Mouse (Mus musculus) neural tube, embryonic 10.5 days (tissue): ENCODE data around the gene Mff.

ENCODE experiments used
- DNase-seq: peaks from one replicate; pipeline ENCODE4 v3.0.0-alpha.2; 2017; ENCODE audit warnings: low spot score; ENCODE audit errors: extremely low spot score

Gene Mff

GRCm38 (mm10) chr1:82724339-82725025 lies at the start of gene Mff:
Gene Mff (plus strand): TSS chr1:82724890.
- DNase-seq, result peak; percentile 95

- DNase-seq, result no peak
Observed at GRCm38 (mm10) chr1:82686328-82686727, 38.4 kb upstream of the Mff start.

GRCm38 (mm10) chr1:82686866-82687265 lies 37.8 kb upstream of the Mff start:
- DNase-seq, result no peak

GRCm38 (mm10) chr1:82687931-82688330 lies 36.8 kb upstream of the Mff start:
- DNase-seq, result no peak

GRCm38 (mm10) chr1:82695915-82696314 lies 28.8 kb upstream of the Mff start:
- DNase-seq, result no peak

GRCm38 (mm10) chr1:82717816-82718512 lies 6.7 kb upstream of the Mff start:
- DNase-seq, result no peak

- DNase-seq, result no peak
Observed at GRCm38 (mm10) chr1:82725026-82725874, 560 bp downstream of the Mff start.

- DNase-seq, result no peak
Observed at GRCm38 (mm10) chr1:82725875-82726185, 1.1 kb downstream of the Mff start.

- no peak for DNase-seq
Observed at GRCm38 (mm10) chr1:82726482-82726881, 1.8 kb downstream of the Mff start.

GRCm38 (mm10) chr1:82733357-82733756 lies 8.7 kb downstream of the Mff start:
- no peak for DNase-seq

GRCm38 (mm10) chr1:82738066-82738465 lies 13.4 kb downstream of the Mff start:
- DNase-seq, result no peak

- DNase-seq, result no peak
Observed at GRCm38 (mm10) chr1:82741539-82741938, 16.8 kb downstream of the Mff start.

- DNase-seq, result no peak
Observed at GRCm38 (mm10) chr1:82743962-82744361, 19.3 kb downstream of the Mff start.

- no peak for DNase-seq
Observed at GRCm38 (mm10) chr1:82746408-82746807, 21.7 kb downstream of the Mff start.

GRCm38 (mm10) chr1:82747714-82748452 lies 23.2 kb downstream of the Mff start:
- no peak for DNase-seq

- no peak for DNase-seq
Observed at GRCm38 (mm10) chr1:82759520-82759919, 34.8 kb downstream of the Mff start.

GRCm38 (mm10) chr1:82761454-82762169 lies 36.9 kb downstream of the Mff start:
- no peak for DNase-seq

- no peak for DNase-seq
Observed at GRCm38 (mm10) chr1:82762274-82762673, 37.6 kb downstream of the Mff start.

- DNase-seq, result no peak
Observed at GRCm38 (mm10) chr1:82766227-82766626, 41.5 kb downstream of the Mff start.

- no peak for DNase-seq
Observed at GRCm38 (mm10) chr1:82766641-82767040, 42.0 kb downstream of the Mff start.

GRCm38 (mm10) chr1:82768269-82768668 lies 43.6 kb downstream of the Mff start, which contains the start of gene Tm4sf20:
Gene Tm4sf20 (minus strand): TSS chr1:82768461.
- DNase-seq, result no peak
